Mouse (Mus musculus): ENCODE measurements around the gene March5. TPM values are rescaled to one million over a fixed set of nuclear protein-coding genes. Genes with fewer than 3 reads are reported as not detected.

The March5 gene
- 55.7 TPM for polyA plus RNA-seq (2012; fragmentation: generic; extraction: Trizol)
- long read RNA-seq, experiment 1, transcript March5-201 (6 exons, 1,809 nt) = major isoform, 48 of 61 reads
- long read RNA-seq, experiment 1, partial matches to known transcripts = 2 of 61 reads
- long read RNA-seq, experiment 1, other reads (novel, unspliced or antisense) = 8 of 61 reads
- long read RNA-seq, experiment 2, transcript March5-201 (6 exons, 1,809 nt) = major isoform, 122 of 146 reads
- long read RNA-seq, experiment 2, partial matches to known transcripts = 0 of 146 reads
- long read RNA-seq, experiment 2, other reads (novel, unspliced or antisense) = 23 of 146 reads

DNA sequence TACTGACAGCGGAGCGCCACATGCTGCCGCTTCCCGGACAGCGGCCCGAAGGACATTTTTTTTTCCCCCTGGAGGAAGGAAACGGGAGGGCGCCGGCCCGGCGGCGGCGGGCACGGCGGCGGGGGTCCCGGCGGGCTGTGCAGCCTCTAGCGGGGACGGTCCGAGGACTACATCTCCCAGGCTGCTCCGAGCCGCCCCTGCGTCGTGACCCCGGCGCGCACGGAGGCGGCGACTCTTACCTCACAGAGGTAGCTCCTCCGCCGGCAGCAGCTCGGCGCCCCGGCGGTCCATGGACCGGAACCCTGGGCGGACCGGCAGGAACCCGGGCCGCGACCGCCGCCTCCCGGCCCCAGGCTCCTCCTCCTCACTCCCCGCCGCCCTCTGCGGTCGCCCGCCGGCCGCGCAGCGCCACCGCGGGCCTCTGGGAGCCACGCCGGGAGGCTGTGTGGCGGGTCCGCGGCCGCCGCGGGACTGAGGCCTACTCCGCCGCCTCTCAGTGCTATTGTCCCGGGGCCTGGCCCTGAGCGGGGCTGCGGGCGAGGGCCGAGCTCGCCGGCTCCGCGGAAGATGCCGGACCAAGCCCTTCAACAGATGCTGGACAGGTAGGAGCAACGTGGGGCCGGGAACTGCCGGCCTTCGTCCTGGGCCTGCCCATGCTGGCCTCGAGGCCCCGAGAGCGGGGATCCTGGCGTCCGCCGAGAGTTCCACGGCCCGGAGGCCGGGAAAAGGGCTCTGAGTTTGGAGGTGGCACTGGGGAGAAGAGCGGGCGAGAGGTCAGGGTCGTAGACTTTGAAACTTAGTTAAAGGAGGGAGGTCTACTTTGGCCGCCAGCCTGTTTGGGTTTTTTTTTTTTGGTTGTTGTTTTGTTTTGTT lies at the start of gene March5:
Gene March5 (plus strand): TSS at position 241 of the 873 bp plus-strand sequence.
- H3K79me3 ChIP-seq (ENCODE audit: low read depth) = peaks cover 39% of the 10 kb centered on the region
- peaks cover 50% of the 10 kb centered on the region for H3K79me2 ChIP-seq (ENCODE audit: control insufficient read depth, insufficient read depth)

GRCm38 (mm10) chr19:37172096-37172495 lies 35.2 kb upstream of the March5 start:
- TF ChIP-seq MYOG (IDR thresholded peaks at IDR 0.05; ENCODE audit: control insufficient read depth, extremely low read depth, insufficient read length) (no peak), MYOD1 (IDR thresholded peaks at IDR 0.05; ENCODE audit: control insufficient read depth, insufficient read length, low read depth) (no peak), CTCF (IDR thresholded peaks at IDR 0.05; ENCODE audit: control insufficient read depth, insufficient read depth, insufficient read length) (no peak), USF1 (IDR thresholded peaks at IDR 0.05; ENCODE audit: low read depth) (no peak), CEBPB (IDR thresholded peaks at IDR 0.05; ENCODE audit: low read depth) (no peak), MAX (IDR thresholded peaks at IDR 0.05) (no peak), FOSL1 (IDR thresholded peaks at IDR 0.05; ENCODE audit: insufficient read depth, low read length, poor library complexity, severe bottlenecking) (no peak)
- H3K27me3 ChIP-seq (ENCODE audit: control insufficient read depth, insufficient read depth, insufficient read length) = no peaks in the 10 kb centered on the region
- H3K79me2 ChIP-seq (ENCODE audit: control insufficient read depth, insufficient read depth) = no peaks in the 10 kb centered on the region
- no peaks in the 10 kb centered on the region for H3K79me3 ChIP-seq (ENCODE audit: low read depth)
- H3K36me3 ChIP-seq (ENCODE audit: control insufficient read depth, insufficient read depth) = no peaks in the 10 kb centered on the region
- H3K4me3 ChIP-seq (ENCODE audit: insufficient read depth, poor library complexity, severe bottlenecking) = no peak overlapping the region
- no peak overlapping the region for H3ac ChIP-seq (ENCODE audit: control insufficient read depth, insufficient read length, low read depth)

More for the DNA sequence above, at the start of gene March5:
- H3ac ChIP-seq (ENCODE audit: control insufficient read depth, insufficient read length, low read depth) = peak within 1 kb of the TSS; percentile 100
- peaks cover 28% of the 10 kb centered on the region for H3K36me3 ChIP-seq (ENCODE audit: control insufficient read depth, insufficient read depth)
- TF ChIP-seq USF1 (IDR thresholded peaks at IDR 0.05; ENCODE audit: low read depth) (no peak), MYOG (IDR thresholded peaks at IDR 0.05; ENCODE audit: control insufficient read depth, extremely low read depth, insufficient read length) (no peak), MYOD1 (IDR thresholded peaks at IDR 0.05; ENCODE audit: control insufficient read depth, insufficient read length, low read depth) (no peak), CTCF (IDR thresholded peaks at IDR 0.05; ENCODE audit: control insufficient read depth, insufficient read depth, insufficient read length) (peak; percentile 3), MAX (IDR thresholded peaks at IDR 0.05) (no peak)
- H3K4me3 ChIP-seq (ENCODE audit: insufficient read depth, poor library complexity, severe bottlenecking) = peak within 1 kb of the TSS; percentile 99
- H3K27me3 ChIP-seq (ENCODE audit: control insufficient read depth, insufficient read depth, insufficient read length) = no peaks in the 10 kb centered on the region

- H3K27me3 ChIP-seq (ENCODE audit: control insufficient read depth, insufficient read depth, insufficient read length) = no peaks in the 10 kb centered on the region
- no peaks in the 10 kb centered on the region for H3K36me3 ChIP-seq (ENCODE audit: control insufficient read depth, insufficient read depth)
- no peak overlapping the region for H3ac ChIP-seq (ENCODE audit: control insufficient read depth, insufficient read length, low read depth)
- H3K79me3 ChIP-seq (ENCODE audit: low read depth) = no peaks in the 10 kb centered on the region
- H3K79me2 ChIP-seq (ENCODE audit: control insufficient read depth, insufficient read depth) = no peaks in the 10 kb centered on the region
- TF ChIP-seq MYOG (IDR thresholded peaks at IDR 0.05; ENCODE audit: control insufficient read depth, extremely low read depth, insufficient read length) (no peak), MYOD1 (IDR thresholded peaks at IDR 0.05; ENCODE audit: control insufficient read depth, insufficient read length, low read depth) (no peak), CEBPB (IDR thresholded peaks at IDR 0.05; ENCODE audit: low read depth) (no peak), CTCF (IDR thresholded peaks at IDR 0.05; ENCODE audit: control insufficient read depth, insufficient read depth, insufficient read length) (no peak), MAX (IDR thresholded peaks at IDR 0.05) (no peak), USF1 (IDR thresholded peaks at IDR 0.05; ENCODE audit: low read depth) (no peak), FOSL1 (IDR thresholded peaks at IDR 0.05; ENCODE audit: insufficient read depth, low read length, poor library complexity, severe bottlenecking) (no peak)
- no peak overlapping the region for H3K4me3 ChIP-seq (ENCODE audit: insufficient read depth, poor library complexity, severe bottlenecking)
Observed at GRCm38 (mm10) chr19:37172566-37173130, 34.7 kb upstream of the March5 start.

- H3K4me3 ChIP-seq (ENCODE audit: insufficient read depth, poor library complexity, severe bottlenecking) = peak overlapping the region; percentile 35
- H3ac ChIP-seq (ENCODE audit: control insufficient read depth, insufficient read length, low read depth) = peak overlapping the region; percentile 76
- no peaks in the 10 kb centered on the region for H3K27me3 ChIP-seq (ENCODE audit: control insufficient read depth, insufficient read depth, insufficient read length)
- no peak for TF ChIP-seq FOSL1 (IDR thresholded peaks at IDR 0.05; ENCODE audit: insufficient read depth, low read length, poor library complexity, severe bottlenecking)
- peak; percentile 65 for TF ChIP-seq CEBPB (IDR thresholded peaks at IDR 0.05; ENCODE audit: low read depth)
- no peaks in the 10 kb centered on the region for H3K36me3 ChIP-seq (ENCODE audit: control insufficient read depth, insufficient read depth)
- no peaks in the 10 kb centered on the region for H3K79me3 ChIP-seq (ENCODE audit: low read depth)
- H3K79me2 ChIP-seq (ENCODE audit: control insufficient read depth, insufficient read depth) = no peaks in the 10 kb centered on the region
Observed at GRCm38 (mm10) chr19:37173331-37174115, 33.8 kb upstream of the March5 start.

GRCm38 (mm10) chr19:37174116-37174715 lies 33.1 kb upstream of the March5 start:
- H3K79me2 ChIP-seq (ENCODE audit: control insufficient read depth, insufficient read depth) = no peaks in the 10 kb centered on the region
- H3K36me3 ChIP-seq (ENCODE audit: control insufficient read depth, insufficient read depth) = no peaks in the 10 kb centered on the region
- no peaks in the 10 kb centered on the region for H3K27me3 ChIP-seq (ENCODE audit: control insufficient read depth, insufficient read depth, insufficient read length)
- H3ac ChIP-seq (ENCODE audit: control insufficient read depth, insufficient read length, low read depth) = peak overlapping the region; percentile 76
- TF ChIP-seq CTCF (IDR thresholded peaks at IDR 0.05; ENCODE audit: control insufficient read depth, insufficient read depth, insufficient read length) = no peak
- no peak for TF ChIP-seq CEBPB (IDR thresholded peaks at IDR 0.05; ENCODE audit: low read depth)
- TF ChIP-seq MYOG (IDR thresholded peaks at IDR 0.05; ENCODE audit: control insufficient read depth, extremely low read depth, insufficient read length) = no peak
- no peak for TF ChIP-seq USF1 (IDR thresholded peaks at IDR 0.05; ENCODE audit: low read depth)
- TF ChIP-seq MAX (IDR thresholded peaks at IDR 0.05) = no peak
- TF ChIP-seq MYOD1 (IDR thresholded peaks at IDR 0.05; ENCODE audit: control insufficient read depth, insufficient read length, low read depth) = no peak
- no peak for TF ChIP-seq FOSL1 (IDR thresholded peaks at IDR 0.05; ENCODE audit: insufficient read depth, low read length, poor library complexity, severe bottlenecking)
- H3K4me3 ChIP-seq (ENCODE audit: insufficient read depth, poor library complexity, severe bottlenecking) = peak overlapping the region; percentile 35
- H3K79me3 ChIP-seq (ENCODE audit: low read depth) = no peaks in the 10 kb centered on the region
